Mouse (Mus musculus) thymus, adult 18-20 months (tissue): Measurements from ENCODE around the gene Psmb7.

Experiments
- DNase-seq, 2 experiments: peaks; one replicate each; pipeline ENCODE4 v3.0.0; 2022; ENCODE audit warnings: mixed read lengths in 2 of 2

The Psmb7 gene

DNA sequence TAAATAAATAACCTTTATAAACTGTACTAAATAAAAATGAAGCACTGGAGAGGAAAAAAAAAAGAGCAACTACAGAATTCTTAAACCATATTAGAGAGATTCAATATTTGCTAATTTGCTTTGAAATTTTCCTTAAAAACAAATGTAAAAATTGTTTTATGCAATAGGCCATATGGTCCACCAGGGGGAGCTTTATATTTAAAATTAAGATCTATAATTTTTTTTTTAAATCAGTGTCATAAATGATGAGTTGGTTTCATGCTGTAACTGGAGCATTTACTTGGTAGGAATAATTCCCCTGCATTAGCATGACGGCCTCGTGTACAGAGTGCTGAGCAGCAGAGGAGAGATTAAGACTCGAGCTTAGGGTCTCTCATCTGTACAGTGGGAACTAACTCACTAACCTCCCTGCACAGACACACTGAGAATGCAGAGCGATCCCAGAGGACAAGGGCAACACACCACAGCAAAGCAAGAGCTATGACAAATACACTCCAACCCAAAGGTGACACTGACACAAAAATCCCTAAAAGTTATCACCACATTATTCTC, 6.1 kb downstream of the Psmb7 start:
- DNase-seq: no peak

- no peak for DNase-seq
These were observed 13.3 kb downstream of the Psmb7 start for GRCm38 (mm10) chr2:38630574-38630973.

DNA sequence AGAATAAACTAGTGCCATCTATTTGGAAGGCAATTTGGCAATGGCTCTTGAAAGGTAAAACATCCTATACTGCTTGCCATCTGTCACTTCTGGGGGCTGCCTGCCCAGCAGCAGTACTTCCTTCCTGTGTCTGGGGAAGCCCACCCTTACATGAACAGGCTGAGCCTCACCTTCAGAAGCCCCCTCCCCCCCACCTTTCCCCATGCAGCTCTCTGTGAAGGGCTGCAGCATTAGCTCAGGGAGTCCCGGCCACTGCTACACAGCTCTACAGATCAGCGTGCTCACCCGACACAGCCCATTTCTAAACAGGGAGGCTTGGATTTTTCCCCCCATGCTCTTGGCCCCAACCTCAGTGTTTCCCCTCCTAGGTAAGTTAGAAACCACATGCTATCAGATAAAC, 14.4 kb downstream of the Psmb7 start:
- no peak for DNase-seq

GRCm38 (mm10) chr2:38628801-38629200, 15.1 kb downstream of the Psmb7 start:
- DNase-seq: no peak

DNA sequence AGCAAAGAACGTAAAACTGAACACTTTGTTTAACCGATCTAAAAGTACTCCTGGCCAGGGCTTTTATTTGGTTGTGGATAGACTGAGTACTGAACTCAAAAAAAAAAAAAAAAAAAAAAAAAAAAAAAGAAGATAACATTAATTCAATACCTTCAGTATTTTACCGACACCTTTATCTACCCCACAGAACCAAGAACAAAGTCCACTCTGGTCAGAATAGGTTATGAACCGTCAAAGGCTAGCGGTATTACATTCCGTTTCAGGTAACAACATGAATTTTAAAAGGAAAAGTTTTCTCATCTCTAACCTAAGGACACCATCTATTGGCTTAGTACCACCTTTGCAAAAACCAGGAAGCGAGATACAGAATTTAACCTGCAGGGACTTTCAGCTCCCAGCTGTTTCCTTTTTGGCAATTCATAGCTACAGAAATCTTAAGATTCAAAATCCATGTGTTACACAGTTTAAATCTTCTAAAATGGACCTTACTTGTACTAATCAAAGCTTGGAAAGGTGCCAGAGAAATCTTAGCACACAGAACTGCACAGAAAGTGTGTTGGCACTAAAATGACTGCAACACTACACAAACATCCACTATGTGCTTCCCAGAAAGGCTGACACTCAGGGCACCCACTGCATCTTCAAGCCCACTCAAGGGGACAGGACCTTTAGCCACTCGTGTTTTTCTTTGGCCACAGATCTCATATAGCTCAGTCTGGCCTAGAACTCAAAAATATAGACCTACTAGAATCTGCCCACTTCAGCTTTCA, 19.9 kb downstream of the Psmb7 start:
- no peak for DNase-seq

GRCm38 (mm10) chr2:38623411-38623810, 20.5 kb downstream of the Psmb7 start:
- no peak for DNase-seq

DNA sequence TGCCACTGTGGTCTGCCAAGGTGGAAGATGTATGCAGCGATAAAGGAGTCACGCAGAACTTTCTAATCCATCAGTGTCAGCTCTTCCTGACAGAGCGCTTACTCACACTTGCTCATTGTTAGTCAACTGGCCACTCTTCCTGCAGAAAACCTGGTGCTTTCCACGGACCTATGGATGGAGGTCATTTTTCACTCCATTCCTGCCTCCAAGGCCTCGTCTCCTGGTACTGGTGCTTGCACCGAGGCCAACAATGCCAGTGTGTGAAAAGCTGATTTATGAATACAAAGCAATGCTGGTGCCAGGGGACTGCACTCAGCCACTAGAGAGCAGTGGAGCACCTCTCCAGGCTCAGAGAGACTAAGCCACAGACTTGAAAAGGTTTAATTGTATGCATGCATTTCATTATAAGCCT, 22.3 kb downstream of the Psmb7 start:
- no peak for DNase-seq

GRCm38 (mm10) chr2:38621076-38621475, 22.8 kb downstream of the Psmb7 start:
- no peak for DNase-seq

GRCm38 (mm10) chr2:38619777-38620176, 24.1 kb downstream of the Psmb7 start:
- no peak for DNase-seq

DNA sequence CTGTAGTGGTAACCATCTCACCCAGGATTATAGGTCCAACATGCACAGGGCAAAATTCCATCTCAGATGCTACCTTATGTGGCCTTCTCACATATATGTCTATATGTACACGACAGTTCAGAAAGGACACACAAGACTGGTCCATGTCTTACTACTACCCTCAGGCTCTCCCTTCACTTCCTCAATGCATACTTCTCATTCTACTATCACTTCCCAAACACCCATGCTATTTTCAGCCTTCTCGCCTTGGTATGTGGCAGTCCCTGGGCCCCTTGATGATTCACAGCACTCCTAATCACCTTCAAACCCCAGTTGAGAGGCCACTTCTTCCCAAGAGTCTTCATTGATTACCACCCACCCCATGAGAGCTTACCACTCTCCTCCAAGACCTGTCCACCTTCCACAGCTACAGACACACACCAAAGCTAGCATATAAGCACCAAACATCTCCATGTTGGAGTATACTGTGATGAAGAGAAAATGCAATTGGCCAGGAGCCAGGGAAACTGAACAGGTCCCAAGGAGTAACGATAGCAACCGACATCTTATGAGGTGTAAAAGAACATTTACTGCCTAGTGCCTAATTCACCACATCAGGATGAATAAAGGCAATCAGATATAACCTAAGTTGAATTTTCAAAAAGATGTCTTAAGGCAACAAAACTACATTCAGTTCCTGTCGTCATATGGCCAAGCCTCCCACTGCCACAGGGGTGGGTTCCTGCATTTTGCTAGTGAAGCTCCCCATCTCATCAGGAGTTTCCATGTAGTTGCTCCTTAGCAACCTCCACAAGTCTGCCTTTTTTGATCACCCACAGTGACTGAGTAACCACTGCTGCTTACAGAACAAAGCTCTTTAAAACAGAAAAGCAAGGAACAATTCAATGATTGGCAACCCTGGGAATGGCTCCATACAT, 26.7 kb downstream of the Psmb7 start:
- no peak for DNase-seq

DNA sequence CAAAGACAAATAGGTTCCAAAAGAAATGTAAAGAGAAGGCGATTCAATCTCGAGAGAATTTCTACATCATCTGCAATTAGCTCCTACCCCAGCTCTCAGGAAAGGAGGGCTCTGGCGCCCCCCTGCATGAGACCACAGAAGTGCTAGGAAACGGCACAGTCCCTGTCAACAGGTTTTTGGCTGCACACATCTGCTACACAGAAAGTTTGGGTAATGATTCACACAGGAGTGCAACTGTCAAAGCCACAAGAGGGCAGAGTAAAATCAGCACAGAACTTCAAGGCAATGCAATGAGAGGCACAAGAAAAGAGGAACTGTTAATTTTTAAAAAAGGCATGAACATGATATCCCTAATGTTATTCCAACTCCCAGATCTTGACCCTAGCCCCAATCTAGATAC, 27.8 kb downstream of the Psmb7 start:
- DNase-seq: no peak

- DNase-seq: no peak
These were observed 29.4 kb downstream of the Psmb7 start for GRCm38 (mm10) chr2:38614437-38614836.

GRCm38 (mm10) chr2:38613576-38613975, 30.3 kb downstream of the Psmb7 start:
- no peak for DNase-seq

GRCm38 (mm10) chr2:38612596-38612995, 31.3 kb downstream of the Psmb7 start:
- no peak for DNase-seq

DNA sequence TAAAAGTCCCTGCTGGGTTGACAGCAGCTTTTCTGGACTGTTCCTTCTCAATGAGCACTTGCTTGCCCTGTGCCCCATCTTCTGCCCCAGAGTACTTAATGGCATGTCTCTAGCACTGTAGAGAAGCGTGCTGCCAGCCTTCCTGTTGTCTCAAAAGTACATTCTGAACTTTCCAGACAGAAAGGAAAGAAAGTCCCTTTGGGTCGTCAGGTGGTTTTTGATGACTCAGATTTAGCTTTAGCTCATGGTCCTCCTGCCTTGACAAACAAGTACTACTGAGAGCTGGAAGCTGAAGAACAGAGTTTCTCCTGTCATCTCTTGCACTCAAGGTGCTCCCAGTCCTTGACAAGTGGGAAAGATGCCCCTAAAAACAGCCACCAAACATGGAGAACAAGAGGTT, 33.7 kb downstream of the Psmb7 start:
- DNase-seq: no peak

GRCm38 (mm10) chr2:38609310-38609709, 34.6 kb downstream of the Psmb7 start:
- DNase-seq: no peak

GRCm38 (mm10) chr2:38608831-38609309, 35.0 kb downstream of the Psmb7 start:
- DNase-seq: no peak

DNA sequence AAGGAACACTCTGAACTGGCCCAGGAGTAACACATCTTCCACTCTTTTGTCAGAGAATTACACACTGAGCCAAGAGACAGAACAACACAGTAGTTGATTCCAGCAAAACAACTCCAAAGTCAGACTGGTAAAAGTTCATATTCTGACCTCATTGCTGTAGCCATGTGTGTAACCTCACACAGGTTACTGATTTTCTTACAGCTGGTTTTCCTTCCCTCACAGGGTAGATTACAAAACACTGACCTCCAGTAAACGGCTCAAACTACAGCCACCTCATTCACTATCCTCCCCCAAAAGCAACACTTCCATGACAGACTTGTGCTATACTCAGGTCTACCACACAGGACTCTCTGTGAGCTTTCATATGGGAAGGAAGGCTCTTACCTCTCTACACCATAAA, 36.2 kb downstream of the Psmb7 start:
- no peak for DNase-seq

DNA sequence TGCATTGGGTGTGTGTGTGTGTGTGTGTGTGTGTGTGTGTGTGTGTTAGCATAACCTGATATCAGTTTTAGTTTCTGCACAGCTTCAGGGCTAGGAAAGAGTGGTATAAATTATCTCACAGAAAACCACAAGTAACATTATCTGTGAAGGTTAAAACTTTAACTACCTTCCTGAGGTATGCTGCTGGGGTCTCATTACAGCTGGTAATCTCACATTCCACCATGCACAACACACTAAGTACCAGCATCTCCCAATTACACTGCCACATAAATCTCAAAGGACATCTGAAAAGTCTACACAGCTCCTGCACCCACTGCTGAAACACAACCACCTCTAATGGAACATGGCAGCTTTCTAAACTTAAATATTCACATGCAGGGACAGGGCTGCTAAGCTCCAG, 43.0 kb downstream of the Psmb7 start:
- no peak for DNase-seq

DNA sequence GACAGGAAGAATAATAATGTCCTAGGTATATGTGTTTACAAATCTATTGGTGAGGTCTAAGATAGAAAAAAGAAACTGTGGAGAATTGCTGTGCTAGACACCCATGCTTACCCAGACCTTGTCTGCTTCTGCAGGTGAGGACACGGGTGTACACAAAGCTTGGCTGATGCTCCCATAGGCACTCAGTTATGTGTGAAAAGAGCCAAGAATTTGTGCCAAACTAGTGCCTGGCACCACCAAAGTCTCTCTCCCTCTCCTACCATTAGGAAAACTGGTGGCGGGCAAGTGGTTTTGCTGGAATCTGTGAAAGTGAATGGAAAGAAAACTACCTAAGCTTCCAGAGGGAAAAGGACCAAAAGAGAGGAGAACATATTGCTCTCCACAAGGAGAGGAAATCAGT, 45.5 kb downstream of the Psmb7 start:
- DNase-seq: no peak

- DNase-seq: no peak
These were observed 46.0 kb downstream of the Psmb7 start for GRCm38 (mm10) chr2:38597896-38598295.

DNA sequence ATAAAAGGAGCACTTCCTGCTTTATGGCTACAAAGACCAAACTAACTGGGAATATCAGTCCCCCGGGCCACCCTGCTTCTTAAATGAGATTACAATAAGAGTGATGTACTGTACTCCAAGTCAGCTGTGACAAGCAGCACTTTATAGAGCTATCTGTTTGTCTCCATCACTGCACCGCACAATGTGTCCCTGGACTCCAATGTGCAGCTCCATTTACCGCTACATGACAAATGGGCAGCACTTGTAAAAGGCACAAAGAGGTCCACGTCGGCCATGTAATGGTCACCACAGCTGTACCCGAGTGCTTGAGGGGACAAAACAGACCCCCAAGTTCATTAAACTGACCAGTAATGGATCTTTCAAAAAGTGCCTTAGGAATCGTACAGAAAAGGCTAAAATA, 49.0 kb downstream of the Psmb7 start:
- no peak for DNase-seq

- no peak for DNase-seq
These were observed 52.0 kb downstream of the Psmb7 start for GRCm38 (mm10) chr2:38591751-38592459.
